Mouse (Mus musculus) Muller cell, postnatal 12 days (primary cell): ENCODE data around the gene Fkbp6.
"Not testable (repeated sequence)": the region's sequence is repeated elsewhere in the genome, so short reads cannot be mapped to it uniquely, and the experiment has no call there.

Source experiments
- DNase-seq: peaks from one replicate; pipeline ENCODE4 v3.0.0-alpha.2; 2015; ENCODE audit errors: inconsistent ontology term

The Fkbp6 gene

GRCm38 (mm10) chr5:135349862-135350261 lies at the start of gene Fkbp6:
Gene Fkbp6 (minus strand): TSS chr5:135350044.
- no peak for DNase-seq

DNA sequence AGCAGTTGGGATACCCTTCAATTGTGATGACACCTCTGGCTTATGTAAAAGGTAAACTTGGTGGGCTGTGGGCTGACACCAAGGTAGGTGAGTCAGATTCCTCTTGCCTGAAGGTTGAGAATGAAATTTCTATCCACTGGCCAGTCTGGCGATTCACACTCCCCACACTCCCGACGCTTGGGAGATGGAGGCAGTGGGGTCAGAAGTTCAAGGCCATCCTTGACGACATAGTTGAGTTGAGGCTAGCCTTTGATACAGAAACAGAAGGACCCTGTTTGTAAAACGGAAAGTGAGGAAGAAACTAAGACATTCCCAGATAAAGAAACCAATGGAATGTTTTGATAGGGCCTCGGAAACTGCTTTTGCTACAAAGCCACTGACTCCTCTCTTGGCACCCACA lies 49.5 kb upstream of the Fkbp6 start:
- DNase-seq, result no peak

DNA sequence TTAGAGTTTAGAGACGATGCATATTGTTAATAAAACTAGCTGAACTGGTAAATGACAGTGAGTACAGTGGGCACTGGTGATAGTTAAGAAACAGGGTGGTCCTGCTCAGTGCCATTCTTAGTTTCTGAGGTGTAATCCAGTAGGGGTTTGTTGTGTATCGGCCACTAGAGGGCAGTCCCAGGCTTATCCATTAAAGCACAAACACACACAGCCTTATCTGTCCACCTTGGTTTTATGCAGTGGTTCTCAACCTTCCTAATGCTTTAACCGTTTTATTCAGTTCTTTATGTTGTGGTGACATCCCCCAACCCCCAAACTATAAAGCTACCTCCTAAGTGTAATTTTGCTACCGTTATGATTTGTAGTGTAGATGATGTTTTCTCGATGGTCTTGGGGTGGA lies 46.0 kb upstream of the Fkbp6 start:
- DNase-seq, result peak; percentile 20

GRCm38 (mm10) chr5:135394004-135394823 lies 44.4 kb upstream of the Fkbp6 start, which contains the start of gene Pom121:
Gene Pom121 (minus strand): TSS chr5:135394546.
- peak; percentile 90 for DNase-seq

DNA sequence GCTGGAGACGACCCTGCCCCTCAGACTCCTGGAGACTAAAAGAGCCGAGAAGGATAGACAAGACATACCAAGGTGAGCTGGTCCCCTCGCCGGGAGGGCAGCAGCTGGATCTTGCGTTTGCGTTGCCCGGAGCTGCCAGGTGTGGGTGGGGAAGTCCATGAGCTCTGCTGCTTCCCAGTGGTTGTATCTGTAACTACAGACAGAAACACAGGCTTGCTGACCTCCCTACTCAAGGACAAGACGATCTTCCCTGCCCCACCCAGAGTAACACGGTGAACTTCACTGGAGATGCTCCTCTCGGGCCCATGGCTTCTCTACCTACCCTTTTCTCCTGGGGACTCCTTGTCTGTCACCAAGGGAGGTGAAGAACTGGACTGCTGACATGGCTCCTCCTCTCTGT lies 33.9 kb upstream of the Fkbp6 start:
- no peak for DNase-seq

- no peak for DNase-seq
Measured at GRCm38 (mm10) chr5:135382746-135383145, 32.9 kb upstream of the Fkbp6 start.

DNA sequence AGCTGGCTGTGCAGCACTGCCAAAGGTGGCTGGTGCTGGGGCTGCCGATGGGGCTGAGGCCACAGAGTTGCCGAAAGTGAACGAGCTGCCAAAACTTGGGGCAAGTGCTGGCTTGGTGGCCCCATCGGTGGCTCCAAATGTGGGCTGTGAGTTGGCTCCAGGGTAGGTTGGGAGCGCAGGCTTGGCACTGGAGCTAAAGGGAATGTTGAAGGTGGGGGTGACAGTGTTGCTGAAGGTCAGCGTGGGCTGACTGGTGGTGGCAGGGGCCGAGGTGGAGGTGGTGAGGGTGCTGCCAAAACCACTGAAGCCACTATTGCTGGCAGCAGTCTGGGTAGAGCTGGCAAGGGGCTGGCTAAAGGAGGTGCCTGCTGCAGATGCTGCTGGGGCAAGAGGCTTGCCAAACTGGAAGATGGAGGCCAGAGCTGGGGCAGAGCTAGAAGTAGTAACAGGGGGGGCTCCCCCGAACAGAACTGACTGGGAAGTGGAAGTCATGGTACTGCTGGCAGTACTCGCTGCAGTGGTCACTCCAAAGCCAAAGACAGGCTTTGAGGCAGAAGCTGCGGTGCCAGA lies 31.6 kb upstream of the Fkbp6 start:
- DNase-seq, result no peak

GRCm38 (mm10) chr5:135380681-135381080 lies 30.8 kb upstream of the Fkbp6 start:
- no peak for DNase-seq

GRCm38 (mm10) chr5:135376341-135376740 lies 26.5 kb upstream of the Fkbp6 start:
- DNase-seq, result no peak

DNA sequence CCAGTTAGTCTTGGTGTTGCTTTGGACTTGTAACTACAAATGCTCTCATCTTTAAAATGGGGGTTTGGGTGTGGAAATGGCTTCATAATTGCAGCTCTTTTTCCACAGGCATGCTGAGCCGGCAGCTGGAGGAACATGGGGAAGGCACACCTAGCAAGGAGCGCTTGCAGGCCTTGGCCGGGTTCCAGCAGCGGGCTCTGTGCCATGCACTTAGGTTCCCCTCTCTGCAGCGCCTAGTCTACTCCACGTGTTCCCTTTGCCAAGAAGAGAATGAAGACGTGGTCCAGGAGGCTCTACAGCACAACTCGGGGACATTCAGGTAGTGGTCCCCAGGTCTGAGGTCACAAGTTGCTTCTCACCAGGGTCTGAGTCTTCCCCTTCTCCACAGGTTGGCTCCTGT lies 25.3 kb upstream of the Fkbp6 start:
- no peak for DNase-seq

GRCm38 (mm10) chr5:135373601-135374000 lies 23.8 kb upstream of the Fkbp6 start:
- DNase-seq, result no peak

GRCm38 (mm10) chr5:135371195-135371594 lies 21.4 kb upstream of the Fkbp6 start:
- DNase-seq, result no peak

- DNase-seq, result peak; percentile 90
Measured at GRCm38 (mm10) chr5:135369787-135370654, 20.2 kb upstream of the Fkbp6 start, which contains the start of gene Nsun5. Gene Nsun5 (plus strand): TSS chr5:135369953.

DNA sequence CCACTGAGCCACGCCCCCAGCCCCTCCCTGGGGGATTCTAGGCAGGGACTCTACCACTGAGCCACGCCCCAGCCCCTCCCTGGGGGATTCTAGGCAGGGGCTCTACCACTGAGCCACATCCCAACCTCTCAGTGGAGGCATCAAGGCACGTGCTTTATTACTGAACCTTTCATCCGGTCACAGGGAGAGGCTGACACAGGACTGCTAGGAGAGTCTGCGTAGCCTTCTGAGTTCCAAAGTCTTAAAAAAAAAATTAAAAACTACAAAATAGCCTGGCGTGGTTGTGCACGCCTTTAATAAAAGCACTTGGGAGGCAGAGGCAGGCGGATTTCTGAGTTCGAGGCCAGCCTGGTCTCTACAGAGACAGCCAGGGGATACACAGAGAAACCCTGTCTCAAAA lies 19.4 kb upstream of the Fkbp6 start:
- DNase-seq, result not testable (repeated sequence)

GRCm38 (mm10) chr5:135368312-135368711 lies 18.5 kb upstream of the Fkbp6 start:
- no peak for DNase-seq

- DNase-seq, result no peak
Measured at GRCm38 (mm10) chr5:135367841-135368240, 18.0 kb upstream of the Fkbp6 start.

DNA sequence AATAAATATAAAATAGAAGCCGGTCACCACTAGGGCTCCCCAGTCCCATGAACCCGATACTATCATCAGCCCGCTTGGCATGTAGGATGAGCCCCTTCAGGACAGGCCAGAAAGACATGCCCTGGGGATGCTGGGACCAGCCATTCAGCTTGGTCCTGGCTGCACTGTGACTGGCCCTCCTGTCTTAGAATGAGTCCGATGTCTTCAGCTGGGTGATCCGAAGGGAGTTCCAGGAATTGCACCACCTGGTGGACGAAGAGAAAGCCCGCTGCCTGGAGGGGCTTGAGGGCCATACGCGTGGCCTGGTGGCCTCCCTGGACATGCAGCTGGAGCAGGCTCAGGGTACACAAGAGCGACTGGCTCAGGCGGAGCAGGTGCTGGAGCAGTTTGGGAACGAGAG lies 13.7 kb upstream of the Fkbp6 start:
- DNase-seq, result peak; percentile 40

- DNase-seq, result no peak
Measured at GRCm38 (mm10) chr5:135362572-135362971, 12.7 kb upstream of the Fkbp6 start.

GRCm38 (mm10) chr5:135359772-135360171 lies 9.9 kb upstream of the Fkbp6 start:
- no peak for DNase-seq

- no peak for DNase-seq
Measured at GRCm38 (mm10) chr5:135357556-135357955, 7.7 kb upstream of the Fkbp6 start.

- DNase-seq, result no peak
Measured at GRCm38 (mm10) chr5:135356090-135356489, 6.2 kb upstream of the Fkbp6 start.

- DNase-seq, result no peak
Measured at GRCm38 (mm10) chr5:135353564-135353963, 3.7 kb upstream of the Fkbp6 start.
